Mouse (Mus musculus) lung, embryonic 14.5 days (tissue): ENCODE measurements around the gene Zfp639. TPM values are rescaled to one million over a fixed set of nuclear protein-coding genes. Genes with fewer than 3 reads are reported as not detected.

Experiments
- ATAC-seq: fragments of 200-750 bp; cut with Nextera tagmentation; 2 replicates; pipeline ENCODE4 v1.8.0; 2017; ENCODE audit warnings: mild to moderate bottlenecking, moderate TSS enrichment, moderate library complexity; ENCODE audit not compliant: insufficient read depth
- DNase-seq: peaks from one replicate; pipeline ENCODE4 v3.0.0-alpha.2; 2015
- H3K27ac ChIP-seq: fragments of 300-500 bp; sonication (generic); 2 replicates; pipeline ENCODE4 v1.5.1; 2014; ENCODE audit warnings: low read depth, mild to moderate bottlenecking, moderate library complexity
- H3K27me3 ChIP-seq: fragments of 300-500 bp; sonication (generic); 2 replicates; pipeline ENCODE4 v1.6.1; 2014; ENCODE audit warnings: low read length, control low read depth; ENCODE audit not compliant: insufficient read depth
- H3K36me3 ChIP-seq: fragments of 300-500 bp; sonication (generic); 2 replicates; pipeline ENCODE4 v1.6.1; 2014; ENCODE audit warnings: control low read depth; ENCODE audit not compliant: insufficient read depth
- H3K4me1 ChIP-seq: fragments of 300-500 bp; sonication (generic); 2 replicates; pipeline ENCODE4 v1.6.1; 2014; ENCODE audit warnings: antibody characterized with exemption, control low read depth; ENCODE audit not compliant: insufficient read depth
- H3K4me2 ChIP-seq: fragments of 300-500 bp; sonication (generic); 2 replicates; pipeline ENCODE4 v1.6.1; 2014; ENCODE audit warnings: mild to moderate bottlenecking
- H3K4me3 ChIP-seq: fragments of 300-500 bp; sonication (generic); 2 replicates; pipeline ENCODE4 v1.5.1; 2014; ENCODE audit warnings: low read depth, low read length
- H3K9ac ChIP-seq: fragments of 300-500 bp; sonication (generic); 2 replicates; pipeline ENCODE4 v1.6.1; 2014
- H3K9me3 ChIP-seq: fragments of 300-500 bp; sonication (generic); 2 replicates; pipeline ENCODE4 v1.6.1; 2016; ENCODE audit warnings: low read depth, low read length, control low read depth
- CTCF ChIP-seq: IDR thresholded peaks from 2 replicates; pipeline ENCODE4 v1.5.1; 2016; ENCODE audit warnings: antibody characterized with exemption, low read depth
- WGBS: fragments of 180-500 bp; shearing (Covaris S2); extraction: QIAGEN DNeasy Blood & Tissue Kit; methylation state at CpG from one replicate; pipeline ENCODE4 v1.1.7; 2014; 5-methylcytosine and 5-hydroxymethylcytosine counted together
- polyA plus RNA-seq: library from polyadenylated mRNA; unstranded; fragments of >200 nt; fragmentation: Nextera tagmentation; extraction: Ambion mirVana; gene quantifications from 2 replicates; pipeline ENCODE4 v1.2.1, GENCODE M21; 2014

The Zfp639 gene
- polyA plus RNA-seq, 1 experiment from 2014 or later = 43.0 TPM

DNA sequence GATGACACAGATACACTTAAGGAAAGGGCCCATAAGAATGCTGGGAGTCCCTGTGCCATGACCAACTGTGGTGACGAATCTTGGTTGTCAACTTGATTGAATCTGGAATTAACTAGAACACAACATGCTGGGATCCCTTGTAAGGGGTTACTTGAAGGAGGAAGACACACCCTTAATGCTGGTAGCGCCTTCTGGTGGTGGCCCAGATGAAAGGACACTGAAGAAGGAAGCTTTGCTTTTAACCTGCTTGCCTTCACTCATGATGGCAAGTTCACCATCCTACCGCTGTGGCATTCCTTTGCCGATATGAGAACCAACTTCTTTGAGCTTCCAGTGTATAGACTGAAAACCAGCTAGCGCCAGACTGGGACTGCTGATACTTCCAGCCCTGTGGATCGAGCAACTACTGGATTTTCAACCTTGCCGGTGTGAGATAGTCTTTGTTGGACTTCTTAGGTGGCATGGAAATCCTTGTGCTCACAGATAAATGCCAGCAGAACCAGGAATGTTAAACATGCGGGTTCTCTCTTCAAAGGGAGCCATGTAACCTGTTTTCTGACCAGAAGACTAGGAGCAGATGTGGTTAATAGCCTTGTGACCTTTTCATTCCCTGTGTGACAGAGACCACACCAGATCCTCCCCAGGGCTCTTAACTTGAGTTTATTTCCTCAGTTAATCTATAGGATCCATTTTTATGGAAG lies 15.5 kb upstream of the Zfp639 start:
- ATAC-seq (no peak), DNase-seq (peak; percentile 13)
- H3K27me3 ChIP-seq = no peaks in the 10 kb centered on the region
- no peaks in the 10 kb centered on the region for H3K4me1 ChIP-seq
- H3K4me3 ChIP-seq = no peak overlapping the region
- H3K36me3 ChIP-seq = no peaks in the 10 kb centered on the region
- H3K9me3 ChIP-seq = no peaks in the 10 kb centered on the region
- TF ChIP-seq CTCF = peak; percentile 35; the same call in 1 of the 2 replicates
- no peak overlapping the region for H3K4me2 ChIP-seq
- no peak overlapping the region for H3K27ac ChIP-seq
- 78% methylated on average over 8 of the region's 8 CpGs for WGBS
- H3K9ac ChIP-seq = no peak overlapping the region

DNA sequence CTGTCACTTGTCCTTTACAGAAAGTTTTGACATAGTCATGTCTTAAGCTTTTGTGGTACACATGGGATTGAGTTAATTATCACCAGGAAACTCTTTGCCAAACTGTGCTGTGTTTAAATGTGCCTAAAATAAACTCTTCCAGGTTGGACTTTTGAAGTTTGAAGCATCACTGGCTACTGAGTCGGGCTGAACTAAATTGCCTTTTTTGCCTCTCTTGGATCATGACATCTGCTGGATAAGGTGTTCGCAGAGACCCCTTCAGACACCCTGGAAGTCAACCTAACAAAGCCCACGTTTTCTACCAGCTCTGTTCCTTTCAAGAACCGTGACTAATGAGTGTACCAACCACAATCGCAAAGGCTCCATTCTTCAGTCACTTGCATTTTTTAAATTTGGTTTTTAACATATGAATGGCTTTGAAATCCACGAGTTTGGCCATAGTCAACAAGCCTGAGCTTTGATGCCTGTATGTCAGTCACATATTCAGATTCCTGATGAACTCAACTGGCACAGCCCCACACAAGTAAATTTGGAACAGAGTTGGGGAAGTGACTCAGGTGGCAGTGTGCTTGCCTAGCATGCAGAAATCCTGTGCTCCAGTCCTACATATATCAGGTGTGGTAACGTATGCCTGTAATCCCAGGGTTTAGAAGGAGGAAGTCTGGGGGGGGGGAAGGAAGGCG lies 14.8 kb upstream of the Zfp639 start:
- ATAC-seq = no peak
- WGBS = 66% methylated on average over 8 of the region's 8 CpGs
- no peak overlapping the region for H3K4me3 ChIP-seq
- no peaks in the 10 kb centered on the region for H3K36me3 ChIP-seq
- H3K9ac ChIP-seq = no peak overlapping the region
- H3K27me3 ChIP-seq = no peaks in the 10 kb centered on the region
- no peaks in the 10 kb centered on the region for H3K4me1 ChIP-seq
- H3K4me2 ChIP-seq = no peak overlapping the region
- no peaks in the 10 kb centered on the region for H3K9me3 ChIP-seq
- no peak overlapping the region for H3K27ac ChIP-seq
- no peak for TF ChIP-seq CTCF
- no peak for DNase-seq

DNA sequence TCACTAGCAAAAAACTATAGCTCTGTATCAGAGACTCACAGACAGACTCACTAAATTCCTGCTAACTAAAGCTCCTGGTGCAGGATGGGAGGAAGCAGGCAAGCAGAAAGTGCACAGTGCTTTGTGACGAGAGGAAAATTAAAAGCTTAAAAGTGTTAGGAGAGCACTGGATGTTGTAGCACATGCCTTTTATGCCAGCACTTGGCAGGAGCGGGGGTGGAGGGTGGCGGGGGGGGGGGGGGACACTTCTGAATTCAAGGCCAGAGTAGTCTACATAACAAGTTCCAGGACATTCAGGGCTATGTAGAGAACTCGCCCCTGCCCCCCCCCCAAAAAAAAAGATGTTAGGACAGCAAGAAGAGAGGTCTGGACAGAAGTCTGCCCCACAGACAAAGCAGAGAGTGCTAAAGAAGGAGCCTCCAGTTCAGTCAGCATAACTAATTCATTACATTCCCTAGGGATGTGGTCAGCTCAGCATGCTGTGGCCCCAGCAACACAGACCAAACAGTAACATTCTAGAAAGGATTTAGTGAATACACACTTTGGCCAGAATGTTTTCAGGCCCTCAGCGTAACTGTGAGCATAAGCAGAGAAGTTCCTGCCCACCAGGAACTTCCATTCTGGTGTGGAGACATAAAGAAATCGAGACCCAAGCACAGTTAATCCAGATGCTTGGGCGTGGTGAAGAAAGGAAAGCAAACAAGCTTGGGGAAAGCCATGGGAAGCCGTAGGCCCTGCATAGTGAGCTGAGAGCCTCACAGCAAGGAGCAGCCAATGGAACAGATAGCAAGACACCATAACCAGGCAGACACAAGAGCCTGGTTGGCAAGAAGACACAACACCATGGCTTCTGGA lies 14.0 kb upstream of the Zfp639 start:
- Histone ChIP-seq H3K27ac (no peak overlapping the region), H3K4me1 (no peaks in the 10 kb centered on the region), H3K9me3 (no peaks in the 10 kb centered on the region), H3K27me3 (no peaks in the 10 kb centered on the region), H3K4me3 (no peak overlapping the region), H3K36me3 (no peaks in the 10 kb centered on the region), H3K4me2 (no peak overlapping the region), H3K9ac (no peak overlapping the region)
- 45% methylated on average over 8 of the region's 8 CpGs for WGBS
- ATAC-seq (no peak), DNase-seq (no peak)
- TF ChIP-seq CTCF = no peak

DNA sequence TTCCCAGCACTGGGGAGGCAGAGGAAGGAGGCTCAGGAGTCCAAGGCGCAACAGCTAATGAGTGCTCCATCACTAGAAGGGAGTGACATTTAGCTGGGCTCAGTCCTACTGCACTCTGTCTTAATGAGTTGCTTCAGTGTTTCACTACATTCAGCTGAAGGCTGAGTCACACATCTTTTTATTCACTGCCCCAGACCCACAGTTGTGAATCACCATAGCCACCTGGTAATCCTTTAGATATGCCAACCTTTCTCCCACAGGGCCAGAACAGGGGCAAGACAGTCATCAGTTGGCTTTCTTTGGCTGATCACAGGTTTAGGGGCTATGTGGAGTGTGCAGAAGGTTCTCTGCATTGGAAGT lies 13.4 kb upstream of the Zfp639 start:
- Histone ChIP-seq H3K27ac (no peak overlapping the region), H3K9ac (no peak overlapping the region), H3K4me2 (no peak overlapping the region), H3K4me1 (no peaks in the 10 kb centered on the region), H3K9me3 (no peaks in the 10 kb centered on the region), H3K36me3 (no peaks in the 10 kb centered on the region), H3K4me3 (no peak overlapping the region), H3K27me3 (no peaks in the 10 kb centered on the region)
- TF ChIP-seq CTCF = no peak
- 100% methylated on average over 1 of the region's 1 CpGs for whole genome bisulfite sequencing
- DNase-seq (no peak), ATAC-seq (no peak)

DNA sequence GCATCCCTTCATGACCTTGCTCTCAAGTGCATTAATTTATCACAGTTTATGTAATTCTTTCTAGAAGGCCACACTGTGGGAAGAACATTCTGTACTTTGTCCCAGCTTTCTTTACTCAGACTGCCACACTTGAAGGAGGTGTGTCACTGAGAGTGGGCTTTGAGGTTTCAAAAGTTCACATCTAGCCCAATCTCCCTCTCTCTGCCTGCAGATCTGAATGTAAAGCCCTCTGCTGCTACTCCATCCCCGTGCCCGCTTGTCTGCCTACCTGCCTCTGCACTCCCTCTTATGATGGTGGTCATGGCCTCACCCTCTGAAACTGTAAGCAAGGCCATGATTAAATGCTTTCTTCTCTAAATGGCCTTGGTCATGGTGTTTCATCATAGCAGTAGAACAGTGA lies 9.7 kb upstream of the Zfp639 start:
- no peak for TF ChIP-seq CTCF
- Histone ChIP-seq H3K9me3 (no peaks in the 10 kb centered on the region), H3K9ac (no peak overlapping the region), H3K36me3 (no peaks in the 10 kb centered on the region), H3K27ac (no peak overlapping the region), H3K4me2 (no peak overlapping the region), H3K4me3 (no peak overlapping the region), H3K4me1 (no peaks in the 10 kb centered on the region), H3K27me3 (no peaks in the 10 kb centered on the region)
- ATAC-seq (no peak), DNase-seq (no peak)
- WGBS = 87% methylated on average over 2 of the region's 2 CpGs

DNA sequence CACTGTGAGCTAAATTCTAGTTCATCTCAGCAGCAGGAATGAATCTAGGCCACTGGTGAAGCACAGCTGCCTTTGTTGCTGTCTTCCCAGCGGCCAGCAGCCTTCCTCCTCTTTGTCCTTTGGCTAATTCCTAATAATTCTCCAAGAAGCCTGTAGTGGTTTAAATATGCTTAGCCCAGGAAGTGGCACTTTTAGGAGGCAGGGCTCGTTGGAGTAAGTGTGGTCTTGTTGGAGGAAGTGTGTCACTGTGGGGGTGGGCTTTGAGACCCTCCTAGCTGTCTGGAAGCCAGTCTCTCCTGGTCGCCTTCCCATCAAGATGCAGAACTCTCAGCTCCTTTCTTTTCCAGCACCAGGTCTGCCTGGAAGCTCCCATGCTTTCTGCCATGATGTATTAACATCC lies 4.2 kb upstream of the Zfp639 start:
- Histone ChIP-seq H3K9me3 (no peaks in the 10 kb centered on the region), H3K4me3 (no peak overlapping the region), H3K36me3 (no peaks in the 10 kb centered on the region), H3K27me3 (no peaks in the 10 kb centered on the region), H3K4me2 (no peak overlapping the region), H3K27ac (no peak overlapping the region), H3K9ac (no peak overlapping the region), H3K4me1 (no peaks in the 10 kb centered on the region)
- TF ChIP-seq CTCF = no peak
- 65% methylated on average over 3 of the region's 3 CpGs for WGBS
- no peak for DNase-seq
- ATAC-seq = no peak
